15 mouse cellular contexts compared by ENCODE assay signal in genomic region chr3:154222688-154223087, GRCm38 (mm10).
DNase-seq lines count a peak whose midpoint lies in the region; ATAC-seq and TF ChIP-seq lines count a peak whose summit lies in the region.
"Had no signal": no experiment of that assay in that cellular context is flagged by ENCODE, and none has a peak within 500 bp of the region (broad histone marks: within the 10 kb centered on the region; RNA-seq: fewer than 3 reads in every experiment).

No protein-coding gene starts in this region.

- no peaks in the 10 kb centered on the region for H3K9me3 ChIP-seq in forebrain, embryonic 11.5 days (ENCODE audit: control insufficient read depth, low read length)
- H3K9me3 ChIP-seq in hindbrain, embryonic 13.5 days, result no peaks in the 10 kb centered on the region
- H3K9me3 ChIP-seq in midbrain, embryonic 16.5 days (replicated peaks; ENCODE audit: control insufficient read depth, low read length, poor library complexity, severe bottlenecking), result no peaks in the 10 kb centered on the region
- H3K9me3 ChIP-seq in liver, embryonic 11.5 days (ENCODE audit: control insufficient read depth, low read length), result no peaks in the 10 kb centered on the region
- H3K9me3 ChIP-seq: limb, embryonic 15.5 days; neural tube, embryonic 12.5 days had no signal

- H3K4me2 ChIP-seq in forebrain, embryonic 11.5 days (ENCODE audit: low read depth, low read length, severe bottlenecking), result no peak overlapping the region
- H3K4me2 ChIP-seq in hindbrain, embryonic 13.5 days, result 0 out of 2 replicates have a peak overlapping the region, but pooled peaks have one; percentile 17
- H3K4me2 ChIP-seq in midbrain, embryonic 16.5 days (ENCODE audit: low read length), result no peak overlapping the region
- no peak overlapping the region for H3K4me2 ChIP-seq in liver, embryonic 11.5 days
- H3K4me2 ChIP-seq: limb, embryonic 15.5 days; neural tube, embryonic 12.5 days had no signal

- WGBS in forebrain, embryonic 11.5 days, result 61% methylated on average over 4 of the region's 4 CpGs
- 43% methylated on average over 4 of the region's 4 CpGs for WGBS in hindbrain, embryonic 13.5 days
- 24% methylated on average over 4 of the region's 4 CpGs for WGBS in midbrain, embryonic 16.5 days
- 72% methylated on average over 4 of the region's 4 CpGs for WGBS in liver, embryonic 11.5 days

- H3K27me3 ChIP-seq in forebrain, embryonic 11.5 days (ENCODE audit: control insufficient read depth, insufficient read depth, low read length), result no peaks in the 10 kb centered on the region
- no peaks in the 10 kb centered on the region for H3K27me3 ChIP-seq in hindbrain, embryonic 13.5 days
- H3K27me3 ChIP-seq in midbrain, embryonic 16.5 days (ENCODE audit: control insufficient read depth, insufficient read depth, low read depth, low read length), result no peaks in the 10 kb centered on the region
- no peaks in the 10 kb centered on the region for H3K27me3 ChIP-seq in liver, embryonic 11.5 days (replicated peaks; ENCODE audit: control insufficient read depth, insufficient read depth, low read length)
- H3K27me3 ChIP-seq: limb, embryonic 15.5 days; neural tube, embryonic 12.5 days had no signal

- H3K9ac ChIP-seq in forebrain, embryonic 11.5 days (ENCODE audit: low read length), result no peak overlapping the region
- H3K9ac ChIP-seq in hindbrain, embryonic 13.5 days, result peak overlapping the region; percentile 29; the same call in 1 of the 2 replicates
- H3K9ac ChIP-seq in midbrain, embryonic 16.5 days (ENCODE audit: low read depth, low read length), result peak overlapping the region; percentile 16; the same call in 1 of the 2 replicates
- no peak overlapping the region for H3K9ac ChIP-seq in liver, embryonic 11.5 days (ENCODE audit: low read depth, low read length)
- H3K9ac ChIP-seq: limb, embryonic 15.5 days; neural tube, embryonic 12.5 days had no signal

- no peak overlapping the region for H3K4me3 ChIP-seq in layer of hippocampus, adult 2 months
- no peak overlapping the region for H3K4me3 ChIP-seq in forebrain, embryonic 11.5 days (ENCODE audit: low read depth, low read length)
- H3K4me3 ChIP-seq in hindbrain, embryonic 13.5 days, result no peak overlapping the region
- H3K4me3 ChIP-seq in midbrain, embryonic 16.5 days (ENCODE audit: low read depth, low read length), result no peak overlapping the region
- H3K4me3 ChIP-seq in liver, embryonic 11.5 days (ENCODE audit: low read depth, low read length), result no peak overlapping the region
- H3K4me3 ChIP-seq: limb, embryonic 15.5 days; neural tube, embryonic 12.5 days had no signal

- peak; percentile 19; the same call in 1 of the 2 replicates for ATAC-seq in forebrain, embryonic 11.5 days (replicated peaks; ENCODE audit: low FRiP score)
- peak; percentile 27; the same call in 1 of the 2 replicates for ATAC-seq in hindbrain, embryonic 13.5 days (ENCODE audit: low FRiP score)
- 0 out of 2 replicates have a peak, but pooled peaks have one; percentile 49 for ATAC-seq in midbrain, embryonic 16.5 days
- ATAC-seq in liver, embryonic 11.5 days (replicated peaks; ENCODE audit: low FRiP score), result no peak
- ATAC-seq: intestine, postnatal 0 days had no signal

- H3K36me3 ChIP-seq in forebrain, embryonic 11.5 days (ENCODE audit: control insufficient read depth, insufficient read depth, low read length), result no peaks in the 10 kb centered on the region
- no peaks in the 10 kb centered on the region for H3K36me3 ChIP-seq in hindbrain, embryonic 13.5 days
- no peaks in the 10 kb centered on the region for H3K36me3 ChIP-seq in midbrain, embryonic 16.5 days (ENCODE audit: control insufficient read depth, insufficient read depth, low read length)
- no peaks in the 10 kb centered on the region for H3K36me3 ChIP-seq in liver, embryonic 11.5 days (ENCODE audit: control insufficient read depth, insufficient read depth, low read length)
- H3K36me3 ChIP-seq: limb, embryonic 15.5 days; neural tube, embryonic 12.5 days had no signal

- DNase-seq in layer of hippocampus, adult 2 months (ENCODE audit: low spot score in 2 of 2), result no peak
- no peak for DNase-seq in layer of hippocampus, postnatal 10 days (ENCODE audit: low spot score in 2 of 2)
- DNase-seq in forebrain, embryonic 11.5 days (ENCODE audit: low spot score), result no peak
- DNase-seq in adrenal gland, postnatal 10 days, result no peak
- DNase-seq in thymus, postnatal 4 days, result no peak
- no peak for DNase-seq in liver, embryonic 11.5 days (ENCODE audit: low spot score)
- DNase-seq: cerebellum, adult 8-10 months; embryo, embryonic 11 days; kidney, postnatal 10 days; lung, adult 2 months had no signal

- H3K27ac ChIP-seq in layer of hippocampus, adult 2 months, result peak overlapping the region; percentile 71
- H3K27ac ChIP-seq in forebrain, embryonic 11.5 days (ENCODE audit: low read depth, low read length), result no peak overlapping the region
- H3K27ac ChIP-seq in hindbrain, embryonic 13.5 days, result peak overlapping the region; percentile 67; the same call in 1 of the 2 replicates
- H3K27ac ChIP-seq in midbrain, embryonic 16.5 days (ENCODE audit: low read length), result peak overlapping the region; percentile 61
- no peak overlapping the region for H3K27ac ChIP-seq in liver, embryonic 11.5 days (ENCODE audit: low read depth, low read length)
- H3K27ac ChIP-seq: limb, embryonic 15.5 days; neural tube, embryonic 12.5 days had no signal

- no peaks in the 10 kb centered on the region for H3K4me1 ChIP-seq in forebrain, embryonic 11.5 days (replicated peaks; ENCODE audit: control insufficient read depth, insufficient read depth, low read length)
- H3K4me1 ChIP-seq in hindbrain, embryonic 13.5 days (replicated peaks), result peaks cover 13% of the 10 kb centered on the region
- H3K4me1 ChIP-seq in midbrain, embryonic 16.5 days (ENCODE audit: control insufficient read depth, insufficient read depth, low read length), result peaks cover 12% of the 10 kb centered on the region
- H3K4me1 ChIP-seq in liver, embryonic 11.5 days (replicated peaks; ENCODE audit: control insufficient read depth, insufficient read depth, low read length), result no peaks in the 10 kb centered on the region
- H3K4me1 ChIP-seq: limb, embryonic 15.5 days; neural tube, embryonic 12.5 days had no signal

- no peak for TF ChIP-seq CTCF in layer of hippocampus, adult 2 months (conservative IDR thresholded peaks at IDR 0.05)

Comparison
In these comparisons a context has a peak if more than half of its experiments do, and no peak if none do; other contexts are left out.
1. H3K27ac ChIP-seq: peak in layer of hippocampus, adult 2 months (single experiment), hindbrain, embryonic 13.5 days (single experiment) and midbrain, embryonic 16.5 days (single experiment); none in forebrain, embryonic 11.5 days (single experiment) and liver, embryonic 11.5 days (single experiment).
2. H3K9ac ChIP-seq: peak in hindbrain, embryonic 13.5 days (single experiment) and midbrain, embryonic 16.5 days (single experiment); none in forebrain, embryonic 11.5 days (single experiment) and liver, embryonic 11.5 days (single experiment).